Mouse (Mus musculus): ENCODE data around the gene Tmem74b. TPM values are rescaled to one million over a fixed set of nuclear protein-coding genes. Genes with fewer than 3 reads are reported as not detected.

Tmem74b gene
- total and polyA plus RNA-seq, 3 experiments, result not detected

DNA sequence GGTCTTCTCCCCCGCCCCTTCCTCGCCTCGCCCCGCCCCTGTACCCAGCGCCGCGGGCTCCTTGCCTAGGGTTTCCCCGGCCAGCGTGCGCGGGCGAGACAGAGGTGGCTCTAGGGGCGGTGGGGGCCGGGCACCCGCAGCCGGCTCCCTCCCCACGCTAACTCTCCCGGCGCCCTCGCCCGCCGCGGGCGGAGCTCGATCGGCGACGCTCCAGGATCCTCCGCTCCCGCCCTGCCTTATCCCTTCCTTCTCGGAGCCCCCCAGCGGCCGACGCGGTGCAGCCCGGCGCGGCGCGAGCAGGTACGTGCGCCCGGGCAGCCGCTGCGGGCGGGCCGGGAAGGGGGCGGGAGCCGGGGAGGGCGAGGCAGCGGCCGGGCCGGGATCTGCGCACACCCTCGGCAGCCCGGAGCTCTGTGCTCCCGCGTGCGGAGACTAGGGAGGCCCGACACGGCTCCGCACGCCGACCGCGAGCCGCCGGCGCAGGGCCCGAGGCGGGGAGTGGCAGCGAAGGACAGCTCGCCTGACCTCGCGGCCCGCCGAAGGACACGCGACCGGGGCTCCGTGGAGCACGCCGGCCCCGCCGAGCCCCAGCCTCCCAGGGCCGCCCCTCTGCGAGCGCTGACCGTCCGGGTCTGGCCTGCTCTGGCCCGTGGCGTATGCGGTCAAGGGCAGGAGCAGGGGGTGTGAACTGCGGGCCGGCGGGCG, 490 bp downstream of the Tmem74b start:
- Histone ChIP-seq H3K27ac (ENCODE audit: control insufficient read depth, low read depth, low read length) (no peak overlapping the region), H3K79me2 (ENCODE audit: control insufficient read depth, insufficient read depth, low read length, poor library complexity) (no peaks in the 10 kb centered on the region), H3K27me3 (ENCODE audit: control insufficient read depth in 1 of 2, insufficient read depth in 2 of 2, low read length in 2 of 2) (no peaks in the 10 kb centered on the region), H3K9ac (ENCODE audit: control insufficient read depth, low read depth, low read length, poor library complexity, severe bottlenecking) (no peak overlapping the region), H3K4me1 (ENCODE audit: control insufficient read depth in 1 of 2, insufficient read depth in 2 of 2, low read length in 2 of 2) (no peaks in the 10 kb centered on the region), H3K36me3 (ENCODE audit: control insufficient read depth in 1 of 2, insufficient read depth in 2 of 2, low read length in 2 of 2) (no peaks in the 10 kb centered on the region), H3K9me3 (replicated peaks; ENCODE audit: insufficient read depth, low read length) (no peaks in the 10 kb centered on the region), H3K4me3 (ENCODE audit: control insufficient read depth in 1 of 2, insufficient read depth in 1 of 2, low read depth in 2 of 2, low read length in 2 of 2) (no peak overlapping the region)
- no peak for DNase-seq (ENCODE audit: low read depth, low spot score)
- TF ChIP-seq JUND (IDR thresholded peaks at IDR 0.05; ENCODE audit: low read depth, low read length) (no peak), UBTF (IDR thresholded peaks at IDR 0.05; ENCODE audit: borderline replicate concordance, insufficient read depth, low read depth, low read length) (no peak), HCFC1 (IDR thresholded peaks at IDR 0.05; ENCODE audit: low read depth, low read length) (no peak), MAZ (IDR thresholded peaks at IDR 0.05; ENCODE audit: low read depth, low read length) (no peak), CHD2 (IDR thresholded peaks at IDR 0.05; ENCODE audit: low read length) (no peak), CTCF (IDR thresholded peaks at IDR 0.05 in 2 of 3, conservative IDR thresholded peaks at IDR 0.05 in 1 of 3; ENCODE audit: control insufficient read depth in 1 of 3, insufficient read depth in 1 of 3, low read depth in 2 of 3, low read length in 3 of 3, poor library complexity in 1 of 3, severe bottlenecking in 1 of 3) (no peak), POLR2A (IDR thresholded peaks at IDR 0.05; ENCODE audit: control insufficient read depth in 1 of 2, insufficient read depth in 1 of 2, low read depth in 1 of 2, low read length in 2 of 2, poor library complexity in 1 of 2) (no peak)

DNA sequence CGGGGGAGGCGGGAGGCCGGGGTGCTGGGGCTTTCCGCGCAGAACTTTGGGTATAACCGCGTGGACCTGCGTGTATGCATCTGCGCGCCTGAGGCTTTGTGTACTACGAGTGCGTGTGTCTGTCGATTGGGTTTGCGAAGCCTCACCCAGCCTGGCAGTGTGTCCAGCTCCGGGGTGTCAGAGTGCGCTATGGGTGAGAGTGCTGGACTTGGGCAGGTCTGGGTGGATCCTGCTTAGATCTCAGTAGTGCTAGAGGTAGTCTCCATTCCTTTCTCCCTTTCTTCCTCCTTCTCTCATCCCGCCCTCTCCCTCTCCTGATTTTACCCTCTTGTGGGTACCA, 1.0 kb downstream of the Tmem74b start:
- H3K9ac ChIP-seq (ENCODE audit: control insufficient read depth, low read depth, low read length, poor library complexity, severe bottlenecking), result no peak overlapping the region
- DNase-seq (ENCODE audit: low read depth, low spot score), result no peak
- no peaks in the 10 kb centered on the region for H3K36me3 ChIP-seq (ENCODE audit: control insufficient read depth in 1 of 2, insufficient read depth in 2 of 2, low read length in 2 of 2)
- H3K9me3 ChIP-seq (replicated peaks; ENCODE audit: insufficient read depth, low read length), result no peaks in the 10 kb centered on the region
- H3K79me2 ChIP-seq (ENCODE audit: control insufficient read depth, insufficient read depth, low read length, poor library complexity), result no peaks in the 10 kb centered on the region
- H3K4me1 ChIP-seq (ENCODE audit: control insufficient read depth in 1 of 2, insufficient read depth in 2 of 2, low read length in 2 of 2), result no peaks in the 10 kb centered on the region
- TF ChIP-seq USF1 (IDR thresholded peaks at IDR 0.05; ENCODE audit: low read depth, low read length) (no peak), KAT2A (conservative IDR thresholded peaks at IDR 0.05; ENCODE audit: low read depth, low read length) (no peak), RCOR1 (IDR thresholded peaks at IDR 0.05; ENCODE audit: low read depth, low read length) (no peak)
- H3K4me3 ChIP-seq (ENCODE audit: control insufficient read depth in 1 of 2, insufficient read depth in 1 of 2, low read depth in 2 of 2, low read length in 2 of 2), result no peak overlapping the region
- no peaks in the 10 kb centered on the region for H3K27me3 ChIP-seq (ENCODE audit: control insufficient read depth in 1 of 2, insufficient read depth in 2 of 2, low read length in 2 of 2)
- H3K27ac ChIP-seq (ENCODE audit: control insufficient read depth, low read depth, low read length), result no peak overlapping the region

DNA sequence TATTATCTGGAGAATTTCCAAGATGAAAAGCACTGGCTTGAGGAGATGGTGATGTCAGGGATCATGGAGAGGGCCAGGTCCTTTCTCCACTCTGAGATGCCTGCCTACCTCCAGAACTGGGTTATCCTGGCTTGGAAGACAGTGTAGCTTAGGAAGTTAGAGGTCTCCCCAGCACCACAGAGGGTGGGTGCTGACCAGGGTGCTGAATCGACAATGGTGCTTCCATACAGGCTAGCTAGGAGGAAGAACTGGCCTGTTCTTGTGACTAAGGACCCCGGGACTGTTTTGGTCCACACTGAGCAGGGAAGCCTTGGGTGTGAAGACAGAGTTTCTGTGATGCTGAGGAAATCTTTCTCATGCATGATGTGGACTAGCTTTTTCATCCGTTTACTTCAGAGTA, 10.8 kb downstream of the Tmem74b start:
- H3K27ac ChIP-seq (ENCODE audit: control insufficient read depth, low read depth, low read length), result no peak overlapping the region
- DNase-seq (ENCODE audit: low read depth, low spot score), result peak; percentile 72

More for the DNA sequence above, 10.8 kb downstream of the Tmem74b start:
- Histone ChIP-seq H3K36me3 (ENCODE audit: control insufficient read depth in 1 of 2, insufficient read depth in 2 of 2, low read length in 2 of 2) (no peaks in the 10 kb centered on the region; a peak in 1 of 4 replicates), H3K9ac (ENCODE audit: control insufficient read depth, low read depth, low read length, poor library complexity, severe bottlenecking) (no peak overlapping the region), H3K4me1 (ENCODE audit: control insufficient read depth in 1 of 2, insufficient read depth in 2 of 2, low read length in 2 of 2) (no peaks in the 10 kb centered on the region), H3K79me2 (ENCODE audit: control insufficient read depth, insufficient read depth, low read length, poor library complexity) (no peaks in the 10 kb centered on the region), H3K9me3 (replicated peaks; ENCODE audit: insufficient read depth, low read length) (no peaks in the 10 kb centered on the region), H3K4me3 (ENCODE audit: control insufficient read depth in 1 of 2, insufficient read depth in 1 of 2, low read depth in 2 of 2, low read length in 2 of 2) (no peak overlapping the region), H3K27me3 (ENCODE audit: control insufficient read depth in 1 of 2, insufficient read depth in 2 of 2, low read length in 2 of 2) (no peaks in the 10 kb centered on the region)
- TF ChIP-seq SIN3A (IDR thresholded peaks at IDR 0.05; ENCODE audit: low read length) (peak; percentile 46; the same call in 1 of the 2 replicates), MAZ (IDR thresholded peaks at IDR 0.05; ENCODE audit: low read depth, low read length) (no peak)
